24 mouse cellular contexts compared by ENCODE assay signal in the genomic region with DNA sequence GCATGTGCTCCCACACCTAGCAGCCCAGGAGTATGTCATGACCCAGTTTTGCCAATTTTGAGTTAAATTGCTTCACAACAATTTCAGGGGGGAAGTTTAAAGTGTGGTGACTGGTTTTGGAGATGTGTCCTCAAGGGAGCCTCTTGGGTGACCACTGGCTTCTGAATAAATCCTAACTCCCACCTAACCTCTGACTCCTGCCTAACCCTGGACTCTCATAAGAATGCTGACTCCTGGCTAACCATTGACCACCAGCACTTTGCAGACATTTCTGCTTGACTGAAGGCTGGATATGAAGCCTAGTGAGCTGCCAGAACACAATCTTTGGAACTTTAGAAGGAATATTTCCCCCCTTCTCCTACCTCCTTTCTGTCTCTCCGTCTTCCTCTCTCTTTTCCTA.
DNase-seq lines count a peak whose midpoint lies in the region; ATAC-seq and TF ChIP-seq lines count a peak whose summit lies in the region.
"Had no signal": no experiment of that assay in that cellular context is flagged by ENCODE, and none has a peak within 500 bp of the region (broad histone marks: within the 10 kb centered on the region; RNA-seq: fewer than 3 reads in every experiment).

No protein-coding gene starts in this region.

- 55% methylated on average over 1 of the region's 1 CpGs for WGBS in kidney, postnatal 0 days

- no peak overlapping the region for H3K4me3 ChIP-seq in kidney, postnatal 0 days (replicated peaks; ENCODE audit: low read depth, low read length)
- H3K4me3 ChIP-seq: embryonic facial prominence, embryonic 15.5 days; erythroblast, embryonic 14.5 days; forebrain, embryonic 10.5 days; heart, adult 2 months; heart, embryonic 15.5 days; hindbrain, embryonic 10.5 days had no signal

- intact Hi-C loops in heart, postnatal 14 days (cut with DNase I): no loop called here
- intact Hi-C loops in left cerebral cortex, postnatal 25 days (cut with DNase I): no loop called here

- no peak for TF ChIP-seq CTCF in kidney, postnatal 0 days (IDR thresholded peaks at IDR 0.05; ENCODE audit: low read depth)

- DNase-seq in heart, adult 11 months: peak; percentile 39
- DNase-seq in heart, postnatal 14 days: no peak
- DNase-seq in kidney, adult 8-10 months: peak; percentile 65 to 83
- no peak for DNase-seq in kidney, postnatal 0 days (ENCODE audit: low spot score)
- peak; percentile 60 to 82 for DNase-seq in kidney, postnatal 36 days
- no peak for DNase-seq in left cerebral cortex, postnatal 25 days (ENCODE audit: low spot score in 2 of 2)
- no peak for DNase-seq in thymus, postnatal 0 days (ENCODE audit: low spot score)
- DNase-seq: adrenal gland, adult 8-10 months; adrenal gland, postnatal 36 days; B cell, adult 2 months; cerebellum, adult 2 months; cerebellum, postnatal 14 days; embryo, embryonic 11 days; gastrocnemius, postnatal 10 days; heart, adult 2 months had no signal

- H3K36me3 ChIP-seq in kidney, postnatal 0 days (ENCODE audit: insufficient read depth, low read length): no peaks in the 10 kb centered on the region
- H3K36me3 ChIP-seq: embryonic facial prominence, embryonic 15.5 days; forebrain, embryonic 10.5 days; G1E; heart, embryonic 15.5 days; hindbrain, embryonic 10.5 days had no signal

- ATAC-seq in kidney, postnatal 0 days (replicated peaks; ENCODE audit: low FRiP score, low read depth): peak; percentile 52; the same call in 1 of the 2 replicates
- ATAC-seq: CD4-positive, CD25-positive, alpha-beta regulatory T cell, adult 4 months; forebrain, embryonic 14.5 days had no signal

- H3K9me3 ChIP-seq in kidney, postnatal 0 days (replicated peaks; ENCODE audit: low read length): no peaks in the 10 kb centered on the region
- H3K9me3 ChIP-seq: embryonic facial prominence, embryonic 15.5 days; forebrain, embryonic 10.5 days; heart, embryonic 15.5 days; hindbrain, embryonic 10.5 days had no signal

- H3K27me3 ChIP-seq in kidney, postnatal 0 days (ENCODE audit: insufficient read depth, low read length): no peaks in the 10 kb centered on the region
- H3K27me3 ChIP-seq: embryonic facial prominence, embryonic 15.5 days; heart, embryonic 15.5 days had no signal

- H3K4me2 ChIP-seq in kidney, postnatal 0 days (ENCODE audit: low read length): no peak overlapping the region
- H3K4me2 ChIP-seq: embryonic facial prominence, embryonic 15.5 days; heart, embryonic 11.5 days; heart, embryonic 15.5 days had no signal

- peak overlapping the region; percentile 68 for H3K27ac ChIP-seq in kidney, postnatal 0 days
- H3K27ac ChIP-seq: embryonic facial prominence, embryonic 15.5 days; forebrain, embryonic 10.5 days; heart, adult 2 months; heart, embryonic 15.5 days; hindbrain, embryonic 10.5 days had no signal

- H3K9ac ChIP-seq in kidney, postnatal 0 days (ENCODE audit: low read depth, low read length): no peak overlapping the region
- H3K9ac ChIP-seq: embryonic facial prominence, embryonic 15.5 days; heart, embryonic 15.5 days had no signal

- H3K4me1 ChIP-seq in kidney, postnatal 0 days (replicated peaks; ENCODE audit: insufficient read depth, low read length): no peaks in the 10 kb centered on the region
- H3K4me1 ChIP-seq: embryonic facial prominence, embryonic 15.5 days; forebrain, embryonic 10.5 days had no signal

Comparison
In these comparisons a context has a peak if more than half of its experiments do, and no peak if none do; other contexts are left out.
1. DNase-seq: peak in heart, adult 11 months (single experiment), kidney, adult 8-10 months (2 of 2) and kidney, postnatal 36 days (2 of 2); none in heart, postnatal 14 days (0 of 2), kidney, postnatal 0 days (single experiment), left cerebral cortex, postnatal 25 days (0 of 2) and thymus, postnatal 0 days (single experiment).